Mouse (Mus musculus) limb, embryonic 13.5 days (tissue): Measurements from ENCODE around the gene Abce1. TPM values are rescaled to one million over a fixed set of nuclear protein-coding genes. Genes with fewer than 3 reads are reported as not detected.

Source experiments
- ATAC-seq: fragments of 200-750 bp; cut with Nextera tagmentation; 2 replicates; pipeline ENCODE4 v1.8.0; 2017; ENCODE audit warnings: low read depth, moderate number of reproducible peaks, moderate TSS enrichment; ENCODE audit not compliant: low FRiP score
- H3K27ac ChIP-seq: fragments of 300-500 bp; sonication (generic); 2 replicates; pipeline ENCODE4 v1.5.1; 2015; ENCODE audit warnings: inconsistent platforms, mild to moderate bottlenecking, moderate library complexity
- H3K27me3 ChIP-seq: fragments of 300-500 bp; sonication (generic); 2 replicates; pipeline ENCODE4 v1.6.1; 2015; ENCODE audit warnings: mild to moderate bottlenecking, inconsistent platforms
- H3K36me3 ChIP-seq: fragments of 300-500 bp; sonication (generic); 2 replicates; pipeline ENCODE4 v1.6.1; 2015; ENCODE audit warnings: inconsistent platforms, mild to moderate bottlenecking, moderate library complexity
- H3K4me1 ChIP-seq: fragments of 300-500 bp; sonication (generic); 2 replicates; pipeline ENCODE4 v1.6.1; 2015; ENCODE audit warnings: inconsistent platforms
- H3K4me2 ChIP-seq: fragments of 300-500 bp; sonication (generic); replicated peaks from 2 replicates; pipeline ENCODE4 v1.6.1; 2015; ENCODE audit warnings: inconsistent platforms, mild to moderate bottlenecking, moderate library complexity
- H3K4me3 ChIP-seq: fragments of 300-500 bp; sonication (generic); 2 replicates; pipeline ENCODE4 v1.5.1; 2015; ENCODE audit warnings: moderate library complexity, mild to moderate bottlenecking, inconsistent platforms
- H3K9ac ChIP-seq: fragments of 300-500 bp; sonication (generic); 2 replicates; pipeline ENCODE4 v1.6.1; 2015; ENCODE audit warnings: mild to moderate bottlenecking, inconsistent platforms
- H3K9me3 ChIP-seq: fragments of 300-500 bp; sonication (generic); 2 replicates; pipeline ENCODE4 v1.6.1; 2016; ENCODE audit warnings: inconsistent platforms
- WGBS: fragments of 180-500 bp; shearing (Covaris S2); methylation state at CpG from one replicate; pipeline ENCODE4 v1.1.7; 2015; 5-methylcytosine and 5-hydroxymethylcytosine counted together
- polyA plus RNA-seq: library from polyadenylated mRNA; unstranded; fragments of >200 nt; fragmentation: Nextera tagmentation; extraction: Ambion mirVana; gene quantifications from 2 replicates; pipeline ENCODE4 v1.2.1, GENCODE M21; 2015

The Abce1 gene
- polyA plus RNA-seq = 102 and 107 TPM in 2 replicates

GRCm38 (mm10) chr8:79711064-79711961 lies at the start of gene Abce1, which contains the start of gene Anapc10:
Gene Abce1 (minus strand): TSS chr8:79711740.
Gene Anapc10 (plus strand): TSS chr8:79711820.
- peaks cover 21% of the 10 kb centered on the region for H3K36me3 ChIP-seq
- H3K9ac ChIP-seq = peak within 1 kb of the TSS; percentile 87
- WGBS = under 1% methylated on average over 73 of the region's 73 CpGs
- peak within 1 kb of the TSS; percentile 95 for H3K4me3 ChIP-seq
- H3K4me2 ChIP-seq = peak within 1 kb of the TSS; percentile 77
- ATAC-seq = peak; percentile 99
- H3K27me3 ChIP-seq = no peaks in the 10 kb centered on the region
- peak within 1 kb of the TSS; percentile 83 for H3K27ac ChIP-seq
- H3K4me1 ChIP-seq = peaks cover 14% of the 10 kb centered on the region
- no peaks in the 10 kb centered on the region for H3K9me3 ChIP-seq

GRCm38 (mm10) chr8:79750305-79750704 lies 38.8 kb upstream of the Abce1 start:
- Histone ChIP-seq H3K9me3 (no peaks in the 10 kb centered on the region), H3K9ac (no peak overlapping the region), H3K4me1 (peaks cover 3% of the 10 kb centered on the region; the same call in 1 of the 2 replicates), H3K27me3 (no peaks in the 10 kb centered on the region), H3K36me3 (peaks cover 7% of the 10 kb centered on the region), H3K4me2 (no peak overlapping the region), H3K27ac (no peak overlapping the region), H3K4me3 (no peak overlapping the region)
- no peak for ATAC-seq
- 28% methylated on average over 2 of the region's 2 CpGs for WGBS

- Histone ChIP-seq H3K9me3 (no peaks in the 10 kb centered on the region), H3K27ac (no peak overlapping the region), H3K9ac (no peak overlapping the region), H3K4me2 (no peak overlapping the region), H3K27me3 (no peaks in the 10 kb centered on the region), H3K36me3 (peaks cover 9% of the 10 kb centered on the region), H3K4me3 (no peak overlapping the region), H3K4me1 (peaks cover 3% of the 10 kb centered on the region; the same call in 1 of the 2 replicates)
- ATAC-seq = no peak
- 72% methylated on average over 4 of the region's 4 CpGs for WGBS
Observed at GRCm38 (mm10) chr8:79748591-79748990, 37.1 kb upstream of the Abce1 start.

DNA sequence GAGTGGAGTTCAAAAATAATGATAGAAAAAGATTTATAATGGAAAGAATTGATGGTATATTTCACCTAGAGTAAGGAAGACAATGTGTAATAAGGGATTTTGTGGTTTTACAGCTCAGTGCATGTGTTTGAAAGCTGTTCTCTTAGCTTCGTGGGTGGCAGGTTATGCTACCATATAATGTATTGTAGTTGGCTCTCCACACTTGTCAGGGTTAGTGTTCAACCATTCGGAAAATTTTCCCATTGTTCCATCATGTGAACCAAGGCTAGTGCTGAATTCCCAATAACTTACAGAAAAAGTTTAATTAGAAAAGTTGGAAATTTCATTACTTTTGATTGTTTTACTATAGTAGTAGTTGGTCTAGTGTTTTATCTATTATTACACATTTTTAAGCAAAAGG lies 36.6 kb upstream of the Abce1 start:
- Histone ChIP-seq H3K27me3 (no peaks in the 10 kb centered on the region), H3K4me3 (no peak overlapping the region), H3K9me3 (no peaks in the 10 kb centered on the region), H3K4me2 (no peak overlapping the region), H3K4me1 (peaks cover 3% of the 10 kb centered on the region; the same call in 1 of the 2 replicates), H3K27ac (no peak overlapping the region), H3K9ac (no peak overlapping the region), H3K36me3 (peaks cover 9% of the 10 kb centered on the region)
- WGBS = 63% methylated on average over 2 of the region's 2 CpGs
- ATAC-seq = no peak

- H3K36me3 ChIP-seq = peaks cover 23% of the 10 kb centered on the region
- H3K4me2 ChIP-seq = no peak overlapping the region
- H3K9ac ChIP-seq = no peak overlapping the region
- no peak overlapping the region for H3K4me3 ChIP-seq
- WGBS = 13% methylated on average over 2 of the region's 2 CpGs
- ATAC-seq = no peak
- H3K27ac ChIP-seq = no peak overlapping the region
- no peaks in the 10 kb centered on the region for H3K4me1 ChIP-seq
- H3K27me3 ChIP-seq = no peaks in the 10 kb centered on the region
- H3K9me3 ChIP-seq = no peaks in the 10 kb centered on the region
Observed at GRCm38 (mm10) chr8:79734304-79734703, 22.8 kb upstream of the Abce1 start.

GRCm38 (mm10) chr8:79727900-79728299 lies 16.4 kb upstream of the Abce1 start:
- Histone ChIP-seq H3K4me1 (peaks cover 6% of the 10 kb centered on the region; the same call in 1 of the 2 replicates), H3K27ac (no peak overlapping the region), H3K4me2 (no peak overlapping the region), H3K36me3 (peaks cover 28% of the 10 kb centered on the region), H3K27me3 (no peaks in the 10 kb centered on the region), H3K9me3 (no peaks in the 10 kb centered on the region), H3K9ac (no peak overlapping the region), H3K4me3 (no peak overlapping the region)
- 95% methylated on average over 1 of the region's 1 CpGs for WGBS
- ATAC-seq = no peak

- peaks cover 6% of the 10 kb centered on the region; the same call in 1 of the 2 replicates for H3K4me1 ChIP-seq
- WGBS = 62% methylated on average over 3 of the region's 3 CpGs
- no peak for ATAC-seq
- H3K27me3 ChIP-seq = no peaks in the 10 kb centered on the region
- peaks cover 35% of the 10 kb centered on the region for H3K36me3 ChIP-seq
- no peak overlapping the region for H3K4me2 ChIP-seq
- no peaks in the 10 kb centered on the region for H3K9me3 ChIP-seq
- H3K27ac ChIP-seq = no peak overlapping the region
- H3K4me3 ChIP-seq = no peak overlapping the region
- H3K9ac ChIP-seq = no peak overlapping the region
Observed at GRCm38 (mm10) chr8:79724589-79724988, 13.0 kb upstream of the Abce1 start.

- ATAC-seq = no peak
- Histone ChIP-seq H3K9ac (no peak overlapping the region), H3K9me3 (no peaks in the 10 kb centered on the region), H3K27me3 (no peaks in the 10 kb centered on the region), H3K4me2 (no peak overlapping the region), H3K36me3 (peaks cover 32% of the 10 kb centered on the region), H3K4me3 (no peak overlapping the region), H3K27ac (no peak overlapping the region), H3K4me1 (peaks cover 6% of the 10 kb centered on the region; the same call in 1 of the 2 replicates)
Observed at GRCm38 (mm10) chr8:79723308-79723707, 11.8 kb upstream of the Abce1 start.

DNA sequence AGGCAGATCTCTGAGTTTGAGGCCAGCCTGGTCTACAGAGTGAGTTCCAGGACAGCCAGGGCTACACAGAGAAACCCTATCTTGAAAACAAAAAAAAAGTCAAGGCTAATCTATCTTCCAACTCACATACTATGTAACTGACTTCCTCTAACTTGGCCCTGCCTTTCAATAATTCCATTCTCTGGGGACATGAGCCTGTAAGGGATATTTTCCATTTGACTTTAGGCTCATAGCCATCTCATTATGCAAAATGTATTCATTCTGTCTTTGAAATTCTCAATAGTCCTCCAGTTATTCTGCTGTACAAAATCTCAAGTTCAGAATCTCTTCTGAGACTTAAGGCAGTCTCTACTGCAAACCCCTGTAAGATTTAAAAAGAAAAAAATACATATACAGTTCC lies 10.0 kb upstream of the Abce1 start:
- ATAC-seq = no peak
- H3K9ac ChIP-seq = no peak overlapping the region
- no peak overlapping the region for H3K27ac ChIP-seq
- no peak overlapping the region for H3K4me2 ChIP-seq
- no peaks in the 10 kb centered on the region for H3K27me3 ChIP-seq
- H3K4me3 ChIP-seq = no peak overlapping the region
- H3K4me1 ChIP-seq = peaks cover 6% of the 10 kb centered on the region; the same call in 1 of the 2 replicates
- H3K36me3 ChIP-seq = peaks cover 42% of the 10 kb centered on the region
- H3K9me3 ChIP-seq = no peaks in the 10 kb centered on the region

GRCm38 (mm10) chr8:79712676-79713075 lies 1.1 kb upstream of the Abce1 start:
- 48% methylated on average over 5 of the region's 6 CpGs for WGBS

DNA sequence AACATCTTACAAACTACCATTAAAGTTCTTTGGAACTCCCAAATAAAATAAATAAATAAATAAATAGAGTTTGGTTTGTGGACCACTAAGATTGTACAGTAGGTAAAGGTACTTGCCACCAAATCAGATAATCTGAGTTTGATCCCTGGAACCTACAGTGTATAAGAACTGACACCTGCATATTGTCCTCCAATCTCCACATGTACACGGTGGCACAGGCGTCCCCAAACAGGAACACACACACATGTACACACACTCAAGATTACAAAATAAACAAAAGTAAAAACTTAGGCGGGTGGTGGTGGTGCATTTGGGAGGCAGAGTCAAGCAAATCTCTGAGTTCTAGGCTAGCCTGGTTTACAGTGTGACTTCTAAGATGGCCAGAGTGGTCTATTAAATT lies 4.9 kb downstream of the Abce1 start:
- no peak for ATAC-seq
- Histone ChIP-seq H3K4me3 (no peak overlapping the region), H3K27ac (no peak overlapping the region), H3K4me2 (no peak overlapping the region), H3K4me1 (peaks cover 8% of the 10 kb centered on the region; the same call in 1 of the 2 replicates), H3K36me3 (peaks cover 48% of the 10 kb centered on the region), H3K9me3 (no peaks in the 10 kb centered on the region), H3K27me3 (no peaks in the 10 kb centered on the region), H3K9ac (no peak overlapping the region)
- 94% methylated on average over 3 of the region's 3 CpGs for WGBS

More at GRCm38 (mm10) chr8:79712676-79713075, 1.1 kb upstream of the Abce1 start:
- no peak overlapping the region for H3K27ac ChIP-seq
- peaks cover 14% of the 10 kb centered on the region for H3K4me1 ChIP-seq
- peak overlapping the region; percentile 51 for H3K4me2 ChIP-seq
- peak overlapping the region; percentile 9; the same call in 1 of the 2 replicates for H3K9ac ChIP-seq
- no peak for ATAC-seq
- H3K27me3 ChIP-seq = no peaks in the 10 kb centered on the region
- H3K9me3 ChIP-seq = no peaks in the 10 kb centered on the region
- peak overlapping the region; percentile 95; the same call in 1 of the 2 replicates for H3K4me3 ChIP-seq
- peaks cover 24% of the 10 kb centered on the region for H3K36me3 ChIP-seq

DNA sequence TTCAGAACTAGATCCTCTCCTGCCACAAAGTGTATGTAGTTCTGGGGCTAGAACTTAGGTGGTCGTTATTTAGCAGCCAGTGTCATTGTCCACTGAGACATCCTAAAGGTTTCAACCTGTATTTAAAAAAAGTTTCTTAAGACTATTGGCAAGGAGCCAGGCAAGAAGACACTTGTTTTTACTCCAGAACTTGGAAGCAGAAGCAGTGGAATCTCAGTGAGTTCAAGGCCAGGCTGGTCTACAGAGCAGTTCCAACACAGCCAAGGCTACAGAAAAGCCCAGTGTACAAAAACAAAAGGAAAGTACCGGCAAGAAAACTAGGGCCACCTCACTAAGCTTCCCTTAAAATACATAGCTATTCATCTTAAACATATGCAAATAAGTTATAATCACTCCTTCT lies 19.0 kb downstream of the Abce1 start:
- H3K27ac ChIP-seq = no peak overlapping the region
- WGBS = 89% methylated on average over 2 of the region's 2 CpGs
- H3K4me2 ChIP-seq = no peak overlapping the region
- H3K4me3 ChIP-seq = no peak overlapping the region
- no peaks in the 10 kb centered on the region for H3K9me3 ChIP-seq
- ATAC-seq = no peak
- no peak overlapping the region for H3K9ac ChIP-seq
- no peaks in the 10 kb centered on the region for H3K27me3 ChIP-seq
- H3K36me3 ChIP-seq = peaks cover 79% of the 10 kb centered on the region
- no peaks in the 10 kb centered on the region for H3K4me1 ChIP-seq
